Mouse (Mus musculus) gastrocnemius, postnatal 10 days (tissue): ENCODE results near the gene Plekhb2. TPM values are rescaled to one million over a fixed set of nuclear protein-coding genes. Genes with fewer than 3 reads are reported as not detected.

ENCODE experiments used
- DNase-seq: peaks from one replicate; pipeline ENCODE4 v3.0.0; 2021; ENCODE audit warnings: mixed read lengths
- long read RNA-seq, 2 experiments: library from polyadenylated mRNA; stranded (forward); transcript quantifications; one replicate each; pipeline ENCODE4 v2.0.0; 2021
- total RNA-seq, 2 experiments: library from RNA; stranded (reverse); gene quantifications; 2 replicates each; pipeline ENCODE4 v1.2.3; 2021

Plekhb2 gene
- 10 to 100 TPM; 16.5 to 17.1 TPM for total RNA-seq
- long read RNA-seq, experiment 1, transcript Plekhb2-201 (8 exons, 3,279 nt) = major isoform, 39 of 43 reads
- long read RNA-seq, experiment 1, partial matches to known transcripts = 0 of 43 reads
- long read RNA-seq, experiment 1, other reads (novel, unspliced or antisense) = 4 of 43 reads
- long read RNA-seq, experiment 2, transcript Plekhb2-201 (8 exons, 3,279 nt) = major isoform, 29 of 31 reads
- long read RNA-seq, experiment 2, partial matches to known transcripts = 0 of 31 reads
- long read RNA-seq, experiment 2, other reads (novel, unspliced or antisense) = 2 of 31 reads

DNA sequence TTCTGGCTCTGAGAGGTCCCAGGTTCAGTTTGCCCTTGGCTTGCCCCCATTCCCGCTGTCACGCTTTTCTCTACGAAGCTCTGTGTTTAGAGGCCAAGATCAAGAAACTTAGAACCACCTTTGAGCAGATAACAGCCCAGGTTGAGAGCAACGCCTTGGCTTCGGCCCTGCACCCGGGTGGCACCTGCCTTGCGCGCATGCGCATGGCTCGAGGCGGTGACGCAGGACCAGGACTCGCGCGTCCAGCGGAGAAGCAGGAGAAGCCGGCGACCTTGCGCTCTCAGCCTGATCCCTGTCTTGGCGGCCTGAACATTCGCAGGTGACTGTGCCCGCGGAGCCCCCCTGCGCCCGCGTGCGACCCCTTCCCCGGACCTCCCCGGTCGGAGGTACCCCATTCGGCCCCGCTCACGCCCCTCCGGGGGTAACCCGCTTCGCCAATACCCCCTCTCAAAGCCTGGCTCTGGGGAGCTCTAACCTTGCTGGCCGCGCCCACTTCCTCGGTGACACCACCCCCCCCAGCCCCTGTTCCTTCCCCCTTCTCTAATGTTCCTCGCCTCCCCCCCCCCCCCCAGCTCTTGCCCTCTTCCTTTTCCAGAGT lies at the start of gene Plekhb2:
Gene Plekhb2 (plus strand): TSS at position 232 of the 598 bp plus-strand sequence.
- peak; percentile 79 for DNase-seq

DNA sequence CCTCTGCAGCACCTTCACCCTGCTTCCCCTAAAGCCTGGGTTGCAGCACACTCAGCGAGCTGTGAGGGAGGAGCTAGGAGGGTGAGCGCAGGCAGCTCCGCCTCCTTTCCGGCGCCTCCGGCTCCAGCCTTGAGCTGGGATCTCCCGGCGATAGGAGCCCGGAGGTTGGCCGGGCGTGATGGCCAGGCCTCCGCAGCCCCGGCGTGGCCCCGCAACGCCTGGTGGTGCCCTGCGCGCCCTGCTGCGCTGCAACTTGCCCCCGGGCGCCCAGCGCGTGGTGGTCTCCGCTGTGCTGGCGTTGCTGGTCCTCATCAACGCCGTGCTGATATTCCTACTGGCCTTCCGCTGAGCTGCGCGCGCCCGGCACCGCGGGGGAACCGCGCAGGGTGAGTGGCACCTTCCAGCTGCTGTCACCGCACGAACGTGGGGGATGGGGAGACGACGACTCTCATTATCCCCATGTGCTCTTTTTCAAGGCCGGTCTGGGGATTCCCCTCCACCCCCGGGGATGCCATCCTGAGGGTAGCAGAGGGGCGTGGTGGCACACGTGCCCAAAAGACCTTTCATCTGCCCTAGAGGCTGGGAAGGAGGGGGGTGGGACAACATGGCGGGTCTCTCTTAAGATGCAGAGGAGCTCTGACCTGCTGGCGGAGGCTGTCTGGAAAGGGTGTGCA lies 48.0 kb upstream of the Plekhb2 start:
- peak; percentile 57 for DNase-seq

DNA sequence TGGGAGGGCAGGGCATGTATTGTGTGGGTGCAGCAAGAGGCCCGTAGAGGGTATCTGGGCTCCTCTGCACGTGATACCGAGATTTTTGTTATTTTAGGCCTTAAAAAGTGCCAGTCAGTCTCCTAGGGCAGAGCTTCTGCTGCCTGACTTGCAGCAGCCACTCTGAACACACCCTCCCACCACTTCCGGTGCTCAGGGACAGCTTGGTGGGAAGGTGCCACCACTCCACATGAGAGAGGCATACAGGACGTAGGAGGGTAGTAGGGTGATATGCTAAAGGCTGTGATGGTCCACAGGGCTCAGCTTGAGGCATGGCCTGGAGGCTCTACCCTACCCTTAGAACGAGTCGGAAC lies 47.5 kb upstream of the Plekhb2 start:
- no peak for DNase-seq

DNA sequence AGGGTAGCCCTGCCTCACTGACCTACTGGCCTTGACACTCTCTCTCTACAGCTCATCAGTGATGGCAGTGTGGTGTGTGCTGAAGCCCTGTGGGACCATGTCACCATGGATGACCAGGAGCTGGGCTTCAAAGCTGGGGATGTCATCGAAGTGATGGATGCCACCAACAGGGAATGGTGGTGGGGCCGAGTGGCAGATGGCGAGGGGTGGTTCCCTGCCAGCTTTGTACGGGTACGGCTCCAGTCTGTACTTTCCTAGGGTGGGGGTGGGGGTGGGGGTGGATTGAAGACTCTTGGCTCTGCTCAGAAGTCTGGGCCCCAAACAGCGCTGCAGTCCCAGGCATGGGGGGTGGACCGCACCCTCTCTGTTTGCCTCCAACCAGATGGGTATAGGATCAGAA lies 44.9 kb upstream of the Plekhb2 start:
- no peak for DNase-seq

DNA sequence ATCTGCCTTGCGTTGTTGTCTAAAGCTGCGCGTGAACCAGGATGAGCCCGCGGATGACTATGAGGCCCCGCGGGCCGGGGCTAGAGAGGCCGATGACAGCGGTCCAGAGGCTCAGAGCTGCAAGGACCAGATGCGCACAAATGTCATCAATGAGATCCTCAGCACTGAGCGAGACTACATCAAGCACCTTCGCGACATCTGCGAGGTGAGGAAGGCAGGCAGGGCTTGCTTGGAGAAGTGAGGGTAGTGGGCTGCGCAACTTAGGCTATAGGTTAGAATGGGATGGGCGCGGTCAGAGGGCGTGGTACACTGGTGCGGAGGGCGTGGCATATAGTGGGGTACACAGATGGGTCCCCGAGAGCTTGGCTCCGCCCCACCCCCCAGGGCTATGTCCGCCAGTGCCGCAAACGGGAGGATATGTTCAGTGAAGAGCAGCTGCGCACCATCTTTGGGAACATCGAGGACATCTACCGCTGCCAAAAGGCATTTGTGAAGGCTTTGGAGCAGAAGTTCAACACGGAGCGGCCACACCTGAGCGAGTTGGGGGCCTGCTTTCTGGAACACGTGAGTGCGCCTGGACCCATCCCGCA lies 43.8 kb upstream of the Plekhb2 start:
- DNase-seq = no peak

DNA sequence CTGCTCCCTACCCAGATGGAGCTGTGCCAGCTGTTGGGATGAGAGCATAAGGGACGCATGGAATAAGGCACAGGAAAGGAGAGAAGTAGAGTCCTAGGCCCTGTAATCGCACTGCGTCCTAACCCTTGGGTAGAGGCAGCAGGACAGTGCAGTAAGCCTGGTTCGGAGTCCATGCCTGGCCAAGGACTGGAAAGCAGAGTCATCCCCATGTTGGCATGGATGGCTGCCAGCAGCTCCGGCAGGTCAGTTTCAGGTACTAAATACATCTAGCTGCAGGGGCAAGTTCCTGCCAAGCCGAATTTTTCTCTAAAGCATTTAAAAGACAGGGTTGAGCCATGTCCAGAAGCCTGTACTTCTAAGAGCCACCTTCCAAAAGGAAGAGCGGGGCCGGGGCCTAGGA lies 41.3 kb upstream of the Plekhb2 start:
- no peak for DNase-seq

DNA sequence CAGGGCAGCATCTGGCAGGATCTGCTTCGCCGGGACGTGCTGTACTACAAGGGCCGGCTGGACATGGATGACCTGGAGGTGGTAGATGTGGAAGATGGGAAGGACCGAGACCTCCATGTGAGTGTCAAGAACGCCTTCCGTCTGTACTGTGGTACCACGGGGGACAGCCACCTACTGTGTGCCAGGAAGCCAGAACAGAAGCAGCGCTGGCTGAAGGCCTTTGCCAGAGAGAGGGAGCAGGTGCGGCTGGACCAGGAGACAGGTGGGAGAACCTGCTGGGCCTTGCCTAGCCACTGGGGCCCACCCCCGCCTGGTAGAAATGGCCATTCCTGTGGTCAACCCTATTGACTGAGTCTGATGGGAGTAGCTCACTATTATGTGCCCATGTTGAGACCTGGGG lies 39.5 kb upstream of the Plekhb2 start:
- no peak for DNase-seq

DNA sequence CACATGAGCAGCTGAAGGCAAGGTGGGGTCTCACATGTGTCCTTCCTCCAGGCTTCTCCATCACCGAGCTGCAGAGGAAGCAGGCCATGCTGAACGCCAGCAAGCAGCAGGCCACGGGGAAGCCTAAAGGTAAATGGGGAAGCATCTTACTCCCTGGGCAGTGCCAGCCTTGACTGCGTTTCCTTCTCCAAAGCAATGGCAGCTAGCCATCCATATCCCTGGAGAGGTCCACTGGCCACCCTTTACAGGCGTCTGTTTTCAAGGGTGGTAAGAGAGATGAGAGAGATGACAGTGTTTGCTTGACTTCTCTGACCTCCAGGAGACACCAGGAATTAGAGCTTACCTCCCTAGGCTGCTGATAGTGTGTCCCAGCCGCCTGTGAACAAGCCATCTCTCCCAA lies 38.7 kb upstream of the Plekhb2 start:
- no peak for DNase-seq

DNA sequence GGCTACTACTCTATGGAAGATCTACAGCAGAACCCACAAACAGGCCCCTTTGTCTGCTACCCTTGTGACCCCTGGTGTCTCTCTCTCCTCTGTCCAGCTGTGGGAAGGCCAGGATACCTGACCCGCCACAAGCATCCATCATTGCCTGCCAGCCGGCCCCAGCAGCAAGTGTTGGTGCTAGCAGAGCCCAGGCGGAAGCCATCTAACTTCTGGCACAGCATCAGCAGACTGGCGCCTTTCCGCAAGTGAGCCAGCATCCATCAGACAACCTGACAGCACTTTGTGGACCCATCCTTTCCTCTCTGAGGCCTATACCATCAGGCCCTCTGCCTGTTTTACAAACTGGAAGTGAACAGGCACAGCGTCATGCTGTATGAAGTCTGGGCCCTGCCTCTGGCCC lies 38.2 kb upstream of the Plekhb2 start:
- DNase-seq = no peak

DNA sequence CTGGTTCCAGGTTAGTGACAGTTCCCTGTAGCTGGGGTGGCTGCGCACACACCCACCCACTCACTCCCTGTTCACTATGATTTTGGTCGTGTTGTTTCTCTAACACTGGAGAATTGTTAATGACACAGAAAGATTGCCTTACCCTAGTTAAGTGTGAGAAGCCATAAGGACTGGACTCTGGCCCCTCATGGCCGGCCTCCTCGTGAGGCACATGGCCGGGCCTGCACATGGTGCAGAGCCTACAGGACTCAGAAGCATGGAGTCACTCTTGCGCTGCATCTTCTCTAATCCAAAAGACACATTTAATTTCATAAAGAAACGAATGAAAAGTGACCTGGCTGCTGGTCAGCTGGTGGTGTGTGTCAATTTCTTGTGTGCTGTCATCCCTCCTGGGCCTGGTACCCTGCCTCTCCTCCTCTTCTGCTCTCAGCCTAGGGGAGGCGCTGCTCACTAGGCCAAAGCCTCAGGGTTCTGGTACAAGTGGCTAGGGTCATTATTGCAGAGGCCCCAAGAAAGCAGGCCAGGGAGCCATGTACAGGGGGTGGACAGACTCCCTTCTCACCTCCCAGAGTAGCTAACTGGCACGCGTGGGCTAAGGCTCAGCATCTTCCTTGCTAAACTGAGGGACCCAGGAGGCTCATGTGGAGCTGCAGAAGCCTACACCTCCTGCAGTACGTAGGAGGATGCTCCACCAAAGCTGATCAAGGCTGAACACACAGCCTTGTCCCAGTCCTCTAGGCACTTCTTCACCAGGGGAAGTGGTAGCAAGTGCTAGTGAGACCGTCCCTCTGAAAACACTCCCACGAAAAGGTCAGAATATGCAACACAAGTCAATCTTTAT lies 37.1 kb upstream of the Plekhb2 start:
- DNase-seq = no peak

DNA sequence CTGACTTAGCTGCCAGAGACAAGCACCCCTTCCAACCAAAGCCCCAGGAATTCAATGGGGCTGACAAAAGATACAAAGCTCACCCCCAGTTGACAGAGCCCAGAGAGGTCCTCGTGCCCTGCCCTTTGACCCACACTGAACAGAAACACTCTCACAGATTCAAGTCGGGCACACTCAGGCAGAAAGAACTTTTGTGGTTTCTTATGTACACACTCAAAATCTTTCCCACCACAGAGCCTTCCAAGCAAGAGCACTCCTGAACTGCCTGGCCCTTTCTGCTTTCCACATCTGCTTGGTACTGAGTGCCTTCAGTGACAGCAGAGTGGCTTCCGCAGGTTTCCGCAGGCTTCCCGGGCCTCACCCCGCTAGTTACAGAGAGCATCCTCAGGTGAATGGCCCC lies 33.9 kb upstream of the Plekhb2 start:
- DNase-seq = no peak

DNA sequence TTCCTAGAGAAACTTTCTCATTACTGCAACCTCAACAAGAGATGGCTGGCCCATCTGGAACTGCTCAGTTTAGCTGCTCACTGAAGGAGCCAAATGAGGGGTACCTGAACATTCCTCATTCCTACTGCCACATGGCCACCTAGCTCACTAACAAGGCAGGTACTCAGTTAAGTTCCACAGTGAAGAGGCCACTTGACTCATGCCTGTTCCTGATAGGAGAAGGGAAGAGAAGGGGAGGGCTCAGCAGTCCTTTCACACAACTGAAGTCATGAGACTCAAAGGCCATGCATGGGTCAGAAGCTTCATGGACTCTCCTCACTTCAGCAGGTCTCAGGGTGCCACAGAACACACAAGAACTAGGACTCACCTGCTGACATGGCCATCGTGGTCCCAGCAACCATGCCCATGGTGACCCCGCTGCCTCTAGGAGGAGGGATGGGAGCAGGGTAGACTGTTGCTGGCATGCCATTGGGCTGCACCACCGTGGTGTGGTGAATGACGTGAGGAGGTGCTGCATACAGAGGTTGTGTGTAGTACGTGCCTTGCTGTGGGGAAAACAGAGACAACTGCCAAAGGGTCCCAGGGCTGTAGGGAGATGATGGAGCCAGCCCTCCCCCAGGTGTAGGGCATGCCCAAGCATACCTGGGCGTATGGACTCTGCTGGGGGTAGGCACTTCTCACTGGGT lies 30.4 kb upstream of the Plekhb2 start:
- no peak for DNase-seq

DNA sequence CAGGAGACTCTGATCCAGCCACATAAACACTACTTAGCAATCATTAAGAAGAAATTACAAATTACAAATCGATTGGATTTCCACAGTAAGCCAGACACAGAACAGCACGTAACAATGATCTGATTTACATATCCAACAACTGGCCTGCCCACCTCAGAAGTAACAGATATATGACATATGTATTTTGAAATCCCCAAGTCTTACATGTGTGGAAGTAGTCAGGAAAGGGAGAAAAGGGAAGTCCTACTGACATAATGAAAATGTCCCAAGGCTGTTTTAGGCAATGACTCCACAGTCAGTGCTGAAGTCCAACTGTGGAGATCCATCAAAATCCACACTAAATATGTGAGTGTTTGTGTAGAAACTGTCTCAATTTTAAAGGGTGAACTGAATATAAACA lies 28.4 kb upstream of the Plekhb2 start:
- no peak for DNase-seq

DNA sequence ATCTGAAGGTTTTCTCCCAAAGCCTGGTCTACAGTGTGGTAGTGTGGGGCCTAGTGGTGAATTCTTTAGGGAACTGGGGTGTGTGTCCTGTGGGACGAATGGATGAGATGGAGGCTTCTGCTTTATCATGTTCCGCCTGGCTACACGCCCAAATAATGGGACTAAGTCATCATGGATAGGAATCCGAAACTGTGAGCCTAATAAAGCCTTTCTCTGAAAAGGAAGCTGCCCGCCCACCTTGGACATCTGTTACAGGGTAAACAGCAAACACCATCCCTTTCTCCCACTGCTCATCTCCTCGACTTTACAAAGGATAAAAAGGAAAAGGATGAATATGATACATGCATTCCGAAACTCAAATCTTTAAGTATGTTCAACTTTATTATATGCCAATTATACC lies 27.8 kb upstream of the Plekhb2 start:
- no peak for DNase-seq

DNA sequence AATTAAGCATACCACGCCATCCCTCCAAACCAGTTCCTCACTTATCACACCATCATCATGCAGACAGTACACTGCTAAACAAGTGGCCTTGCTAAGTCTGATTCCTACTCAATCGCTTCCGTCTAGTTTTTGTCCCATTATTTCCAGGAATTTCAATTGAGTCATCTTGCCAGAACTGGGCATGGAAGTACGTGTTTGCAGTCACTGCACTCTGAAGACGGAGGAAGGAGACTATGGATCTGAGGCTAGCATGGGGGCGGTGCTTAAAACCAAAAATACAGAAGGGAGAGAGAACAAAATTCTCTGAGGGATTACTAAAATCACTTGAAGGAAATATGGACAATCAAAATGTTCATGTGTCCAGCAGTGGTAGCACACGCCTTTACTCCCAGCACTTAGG lies 27.0 kb upstream of the Plekhb2 start:
- no peak for DNase-seq

DNA sequence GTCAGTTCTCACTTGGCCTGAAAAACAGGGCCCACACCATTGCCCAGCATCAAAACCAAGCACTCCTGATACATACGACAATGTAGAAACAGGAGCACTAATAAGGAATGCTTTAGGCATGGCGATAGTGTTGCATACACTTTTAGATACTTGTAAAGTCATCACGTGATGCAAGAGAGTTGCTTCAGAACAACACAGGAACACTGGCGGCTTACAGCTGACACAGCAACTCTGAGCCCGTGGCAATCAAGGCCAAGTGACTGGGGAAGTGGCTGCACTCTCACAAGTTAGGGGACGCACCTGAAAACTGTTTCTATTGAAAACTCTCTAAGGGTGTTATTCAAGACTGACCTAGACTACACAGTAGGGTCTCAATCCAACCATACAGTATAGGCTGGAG lies 26.4 kb upstream of the Plekhb2 start:
- no peak for DNase-seq

DNA sequence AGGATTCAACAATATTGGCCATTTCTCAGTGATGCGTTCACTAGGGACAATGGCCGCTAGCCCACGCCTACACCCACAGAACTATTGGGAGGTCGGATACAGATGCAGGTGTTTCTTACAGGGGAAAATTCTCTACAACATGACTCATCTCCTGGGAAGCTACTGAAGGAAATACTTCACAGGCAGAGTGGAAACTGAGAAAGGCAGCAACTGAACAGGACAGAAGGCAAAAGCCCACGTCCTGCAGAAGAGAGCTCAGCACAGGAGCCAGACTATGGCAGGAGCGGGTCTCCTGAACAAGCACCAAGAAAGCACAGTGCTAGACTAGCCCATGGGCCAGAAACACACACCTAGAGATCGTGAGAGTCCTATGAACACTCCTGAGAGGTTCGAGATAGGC lies 25.6 kb upstream of the Plekhb2 start:
- no peak for DNase-seq

DNA sequence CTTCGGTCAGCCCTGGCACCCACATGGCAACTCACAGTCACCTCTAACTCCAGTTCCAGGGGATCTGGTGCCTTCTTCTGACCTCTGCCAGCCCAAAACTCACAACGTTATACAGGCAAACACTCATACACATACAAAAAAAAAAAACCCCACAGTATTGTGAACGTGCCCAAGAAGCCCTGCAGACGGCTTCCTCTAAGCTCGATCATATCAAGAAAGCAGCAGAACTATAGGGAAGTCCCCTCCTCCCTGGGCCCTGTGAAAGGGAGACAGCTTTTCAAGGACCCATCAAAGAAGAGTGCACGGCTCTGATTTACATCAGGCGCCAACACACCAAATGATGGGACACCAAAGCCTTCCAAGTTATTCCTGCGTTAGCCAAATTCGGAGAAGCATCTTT lies 23.9 kb upstream of the Plekhb2 start:
- DNase-seq = no peak

DNA sequence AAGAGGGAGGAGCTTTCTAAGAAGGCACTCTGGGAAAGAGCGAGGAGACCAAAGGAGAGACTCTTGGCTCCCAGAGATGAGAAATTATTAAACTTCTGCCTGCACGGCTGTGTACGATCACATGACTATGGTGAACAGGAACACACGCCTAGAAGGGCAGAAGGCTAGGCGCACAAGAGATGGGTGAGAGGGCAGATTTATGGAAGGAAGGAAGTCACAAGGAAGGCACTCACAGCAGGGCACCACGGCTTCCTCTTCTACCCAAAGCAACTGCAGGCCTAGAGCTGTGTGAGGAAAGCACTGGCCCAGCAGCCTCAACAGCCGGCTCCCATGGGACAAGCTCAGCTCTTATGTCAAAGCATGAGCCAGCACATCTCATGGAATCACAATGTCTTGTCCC lies 21.9 kb upstream of the Plekhb2 start:
- DNase-seq = no peak

DNA sequence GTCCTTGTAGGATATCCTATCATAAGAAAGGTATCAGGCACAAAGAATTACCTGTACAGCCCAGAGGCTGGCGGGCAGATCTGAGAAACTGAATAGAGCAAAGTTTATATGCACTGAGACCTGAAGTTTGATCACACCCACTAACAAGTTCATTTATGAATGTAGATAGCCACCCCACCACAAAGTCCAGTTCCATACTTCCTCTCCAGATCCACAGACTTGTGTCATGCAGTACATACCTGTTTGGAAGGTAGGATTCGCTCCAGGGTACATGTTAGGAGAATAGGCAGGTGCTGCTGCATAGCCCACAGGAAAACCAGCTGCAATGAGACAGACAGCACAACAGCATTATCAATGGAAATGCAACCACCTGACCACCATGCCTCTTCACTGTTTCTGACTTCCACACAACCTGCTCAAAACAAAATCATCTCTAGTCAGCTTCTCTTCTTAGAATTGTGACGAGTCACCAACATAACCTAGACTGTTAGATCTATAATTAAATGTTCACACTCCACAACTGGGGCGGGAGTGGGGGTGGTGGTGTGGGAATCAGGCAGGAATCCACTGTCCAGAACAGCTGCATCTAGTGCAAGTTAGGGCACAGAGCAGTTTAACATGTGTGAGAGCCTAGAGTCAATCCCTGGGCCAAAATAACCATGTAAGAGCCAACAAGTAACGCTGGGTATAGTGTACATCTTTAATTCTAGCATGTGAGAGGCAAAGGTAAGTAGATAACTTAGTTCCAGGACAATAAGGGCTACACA lies 21.1 kb upstream of the Plekhb2 start:
- DNase-seq = no peak

DNA sequence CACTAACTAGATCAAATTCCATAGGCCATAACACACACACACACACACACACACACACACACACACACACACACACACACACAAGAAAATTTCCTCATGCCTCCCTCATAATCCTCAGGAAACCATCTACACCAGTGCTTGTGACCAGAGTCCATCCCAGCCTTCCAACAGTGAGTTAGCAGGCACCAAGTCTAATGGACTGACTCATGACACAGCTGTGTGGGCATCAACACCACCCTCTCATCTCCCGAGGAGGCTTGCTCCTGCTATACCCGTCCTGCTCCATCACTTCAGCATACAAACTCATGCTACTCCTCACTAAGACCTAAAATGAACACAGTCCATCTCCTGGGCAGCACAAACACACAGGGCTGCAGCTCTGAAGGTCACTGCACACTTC lies 18.8 kb upstream of the Plekhb2 start:
- no peak for DNase-seq
